Mouse (Mus musculus): Measurements from ENCODE around the gene Ndufa6.

Gene Ndufa6

GRCm38 (mm10) chr15:82341675-82342542 lies 12.2 kb downstream of the Ndufa6 start:
- peak; percentile 53 for DNase-seq (ENCODE audit: low read depth, low spot score)

GRCm38 (mm10) chr15:82341036-82341501 lies 13.1 kb downstream of the Ndufa6 start:
- DNase-seq (ENCODE audit: low read depth, low spot score) = no peak

- DNase-seq (ENCODE audit: low read depth, low spot score) = no peak
Observed at GRCm38 (mm10) chr15:82340414-82341035, 13.6 kb downstream of the Ndufa6 start.

GRCm38 (mm10) chr15:82339634-82340254 lies 14.4 kb downstream of the Ndufa6 start:
- DNase-seq (ENCODE audit: low read depth, low spot score) = no peak

GRCm38 (mm10) chr15:82339150-82339549 lies 15.0 kb downstream of the Ndufa6 start:
- no peak for DNase-seq (ENCODE audit: low read depth, low spot score)

- DNase-seq (ENCODE audit: low read depth, low spot score) = peak; percentile 96
Observed at GRCm38 (mm10) chr15:82338593-82339112, 15.5 kb downstream of the Ndufa6 start, which contains the start of the genes Naga, Pheta2 and Smdt1. Gene Naga (minus strand): TSS chr15:82338925. Gene Pheta2 (plus strand): TSS chr15:82338942. Gene Smdt1 (plus strand): TSS chr15:82338959.

- DNase-seq (ENCODE audit: low read depth, low spot score) = no peak
Observed at GRCm38 (mm10) chr15:82337875-82338274, 16.2 kb downstream of the Ndufa6 start.

- DNase-seq (ENCODE audit: low read depth, low spot score) = no peak
Observed at GRCm38 (mm10) chr15:82336629-82337028, 17.5 kb downstream of the Ndufa6 start.

GRCm38 (mm10) chr15:82335194-82335593 lies 18.9 kb downstream of the Ndufa6 start:
- DNase-seq (ENCODE audit: low read depth, low spot score) = no peak

GRCm38 (mm10) chr15:82325382-82325781 lies 28.7 kb downstream of the Ndufa6 start:
- DNase-seq (ENCODE audit: low read depth, low spot score) = no peak

- no peak for DNase-seq (ENCODE audit: low read depth, low spot score)
Observed at GRCm38 (mm10) chr15:82322195-82322594, 31.9 kb downstream of the Ndufa6 start.

GRCm38 (mm10) chr15:82319613-82320012 lies 34.5 kb downstream of the Ndufa6 start:
- no peak for DNase-seq (ENCODE audit: low read depth, low spot score)

GRCm38 (mm10) chr15:82317839-82318238 lies 36.3 kb downstream of the Ndufa6 start:
- no peak for DNase-seq (ENCODE audit: low read depth, low spot score)

- DNase-seq (ENCODE audit: low read depth, low spot score) = no peak
Observed at GRCm38 (mm10) chr15:82308416-82308815, 45.7 kb downstream of the Ndufa6 start.

GRCm38 (mm10) chr15:82307107-82307506 lies 47.0 kb downstream of the Ndufa6 start:
- DNase-seq (ENCODE audit: low read depth, low spot score) = no peak

All from CD4-positive helper T cell, adult 2 months (primary cell).